Mouse (Mus musculus): Measurements from ENCODE around the gene Rnf121.

GRCm38 (mm10) chr7:102113151-102113729, 48.0 kb upstream of the Rnf121 start:
- TF ChIP-seq MAX (IDR thresholded peaks at IDR 0.05; ENCODE audit: low read depth) (no peak), MYOD1 (IDR thresholded peaks at IDR 0.05; ENCODE audit: control insufficient read depth in 1 of 3, insufficient read length in 2 of 3, low read depth in 2 of 3) (peak in 1 of 3 experiments; percentile 9), POLR2A (IDR thresholded peaks at IDR 0.05; ENCODE audit: insufficient read length, low read depth) (no peak), POLR2AphosphoS2 (IDR thresholded peaks at IDR 0.05; ENCODE audit: insufficient read length, low read depth) (peak; percentile 72), USF1 (IDR thresholded peaks at IDR 0.05; ENCODE audit: low read depth) (no peak), TCF12 (IDR thresholded peaks at IDR 0.05; ENCODE audit: insufficient read depth, poor library complexity, severe bottlenecking) (no peak)

Data from myocyte (in vitro differentiated cells).